Mouse (Mus musculus): ENCODE results near the gene Ccdc194. TPM values are rescaled to one million over a fixed set of nuclear protein-coding genes. Genes with fewer than 3 reads are reported as not detected.
A peak's percentile ranks its signal among the peaks of the same experiment; 100 is the strongest.
"Not testable (repeated sequence)": the region's sequence is repeated elsewhere in the genome, so short reads cannot be mapped to it uniquely, and the experiment has no call there.

Ccdc194 gene
- polyA plus RNA-seq, 1 experiment from 2014 or later, result 0.08 TPM

DNA sequence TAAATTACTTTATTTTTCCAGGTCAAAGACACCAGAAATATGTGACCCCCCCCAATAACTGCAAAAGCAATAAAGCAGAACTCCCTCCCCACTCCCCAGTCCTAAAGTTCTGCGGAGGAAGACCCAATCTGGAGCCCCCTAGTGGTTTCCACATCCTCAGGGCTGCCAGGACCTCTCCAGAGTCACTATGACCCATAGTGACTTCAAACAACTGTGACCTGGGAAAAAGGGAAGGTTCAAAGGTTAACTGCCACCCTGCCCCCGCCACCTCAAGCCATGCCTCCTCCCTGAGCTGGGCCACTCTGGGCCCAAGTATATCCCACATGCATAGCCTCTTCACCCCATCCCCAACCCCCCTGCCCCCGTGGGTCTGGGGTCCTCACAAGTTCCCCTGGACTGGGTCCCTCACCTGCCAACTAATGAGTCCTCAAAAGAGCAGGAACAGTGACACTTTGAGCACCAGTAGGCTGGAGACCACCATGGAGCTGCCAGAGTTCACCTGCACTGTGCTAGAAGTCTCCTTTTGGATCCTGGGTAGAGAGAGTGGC is 8.8 kb upstream of the Ccdc194 start:
- ChIA-PET POLR2A (interaction anchor here (1.4 kb wide), 1 partner anchor 70 kb away, joined by 5 read pairs; the partner anchor contains the start of genes Abhd8 and Mrpl34), CTCF (interaction anchor here (1.3 to 3.8 kb wide), 3 partner anchors 13 to 38 kb away, joined by 3 to 16 read pairs (median 6); no protein-coding TSS in a partner anchor)
- H3K27me3 ChIP-seq, result no peaks in the 10 kb centered on the region
- in situ Hi-C loops (cut with MboI; ENCODE audit: low pct_unique_long_range_greater_than_20kb), result no loop called here
- no peak for TF ChIP-seq CTCF (IDR thresholded peaks at IDR 0.05)
- ATAC-seq (no peak), DNase-seq (ENCODE audit: low read depth, low spot score) (no peak)

DNA sequence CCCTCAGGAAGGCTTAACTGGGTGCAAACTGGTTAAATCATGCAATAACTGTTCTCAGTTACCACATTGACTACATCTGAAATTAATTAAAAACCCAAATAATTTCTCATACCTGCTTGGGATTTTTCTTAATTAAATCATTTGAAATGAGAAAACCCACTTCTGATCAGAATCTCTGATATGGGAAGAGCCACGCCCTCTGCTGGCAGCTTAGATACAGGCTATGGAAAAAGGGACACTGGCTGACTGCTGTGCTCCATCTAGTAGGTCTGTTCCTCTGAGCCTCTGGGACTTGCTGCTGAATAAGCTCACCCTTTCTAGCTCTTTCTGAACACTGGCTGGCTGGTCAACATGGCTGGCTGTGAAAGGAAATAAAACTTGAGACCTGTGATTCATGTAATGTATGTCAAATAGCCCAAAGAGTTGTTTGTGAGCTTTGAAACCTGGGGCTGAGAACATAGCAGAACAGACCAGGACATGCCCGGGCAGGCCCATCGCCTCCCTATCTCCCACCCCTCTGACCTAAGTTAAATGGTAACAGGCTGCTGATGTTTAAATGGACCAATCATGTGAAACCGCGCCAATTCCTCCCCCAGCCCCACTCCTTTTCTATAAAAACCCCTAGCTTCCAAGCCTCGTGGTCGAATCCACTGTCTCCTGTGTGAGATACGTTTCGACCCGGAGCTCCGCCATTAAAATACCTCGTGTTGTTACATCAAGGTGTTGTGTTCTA is 5.4 kb upstream of the Ccdc194 start:
- DNase-seq (ENCODE audit: low read depth, low spot score); in situ Hi-C loops (cut with MboI; ENCODE audit: low pct_unique_long_range_greater_than_20kb); POLR2A ChIA-PET; ATAC-seq; H3K27me3 ChIP-seq: not testable (repeated sequence)
- CTCF ChIA-PET, result interaction anchor here (1.0 to 2.4 kb wide), 12 partner anchors 8 to 144 kb away, joined by 3 to 13 read pairs (median 4); partner anchors contain the start of genes Mrpl34 and Mvb12a
- TF ChIP-seq CTCF (IDR thresholded peaks at IDR 0.05), result peak; percentile 85

DNA sequence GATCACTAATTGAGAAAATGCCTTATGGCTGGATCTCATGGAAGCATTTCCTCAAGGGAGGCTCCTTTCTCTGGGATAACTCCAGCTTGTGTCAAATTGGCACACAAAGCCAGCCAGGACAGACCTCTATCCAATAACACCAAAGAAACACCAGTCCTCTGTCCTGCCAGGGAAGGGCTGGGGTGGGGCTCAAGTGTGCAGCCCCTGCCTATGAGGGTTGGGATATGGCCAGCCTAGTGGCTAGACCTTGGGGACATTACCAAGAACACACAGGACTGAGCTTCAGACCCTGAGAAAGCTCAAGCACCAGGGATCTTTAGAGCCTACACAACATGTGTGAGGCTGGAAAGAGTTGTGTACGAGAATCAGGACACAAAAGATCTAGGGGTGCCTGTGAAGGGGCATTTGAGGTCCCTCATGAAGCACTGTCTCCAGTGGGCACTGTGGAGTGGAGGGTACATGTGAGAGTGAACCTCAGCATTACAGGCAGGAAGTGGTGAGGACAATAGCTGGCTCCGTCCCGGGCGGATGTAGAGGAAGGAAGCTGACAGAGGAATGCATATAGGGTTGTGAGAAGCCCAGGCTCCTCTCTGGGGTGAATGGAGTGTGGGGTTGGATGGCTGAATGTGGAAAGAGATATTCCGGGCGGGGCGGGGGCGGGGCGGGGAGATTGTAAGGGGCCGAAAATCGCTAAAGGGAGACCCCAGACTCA is 3.0 kb upstream of the Ccdc194 start:
- in situ Hi-C loops (cut with MboI; ENCODE audit: low pct_unique_long_range_greater_than_20kb), result no loop called here
- ChIA-PET CTCF (interaction anchor here (1.3 kb wide), 1 partner anchor 132 kb away, joined by 3 read pairs; no protein-coding TSS in a partner anchor), POLR2A (no interaction called here)
- no peak for TF ChIP-seq CTCF (IDR thresholded peaks at IDR 0.05)
- no peaks in the 10 kb centered on the region for H3K27me3 ChIP-seq
- DNase-seq (ENCODE audit: low read depth, low spot score) (no peak), ATAC-seq (no peak)

- ChIA-PET POLR2A (no interaction called here), CTCF (interaction anchor here (0.7 to 1.3 kb wide), 2 partner anchors 50 to 133 kb away, joined by 3 read pairs; no protein-coding TSS in a partner anchor)
- no peak for ATAC-seq
- H3K27me3 ChIP-seq, result no peaks in the 10 kb centered on the region
- no peak for TF ChIP-seq CTCF (IDR thresholded peaks at IDR 0.05)
- in situ Hi-C loops (cut with MboI; ENCODE audit: low pct_unique_long_range_greater_than_20kb), result no loop called here
- DNase-seq (ENCODE audit: low read depth, low spot score), result no peak
Measured at GRCm38 (mm10) chr8:71527162-71527870, 1.8 kb upstream of the Ccdc194 start.

- ATAC-seq, result no peak
Measured at GRCm38 (mm10) chr8:71526272-71526671, 761 bp upstream of the Ccdc194 start.

GRCm38 (mm10) chr8:71521634-71522033 is 3.9 kb downstream of the Ccdc194 start:
- ChIA-PET CTCF (interaction anchor here (1.1 to 3.8 kb wide), 7 partner anchors 9 to 130 kb away, joined by 3 to 29 read pairs (median 11); partner anchors contain the start of gene Mrpl34), POLR2A (no interaction called here)
- in situ Hi-C loops (cut with MboI; ENCODE audit: low pct_unique_long_range_greater_than_20kb), result loop anchor here (5.0 kb wide), 2 partner anchors 34 to 79 kb away; partner anchors contain the start of genes Ano8 and Gtpbp3
- TF ChIP-seq CTCF (IDR thresholded peaks at IDR 0.05), result peak; percentile 99
- H3K27me3 ChIP-seq, result no peaks in the 10 kb centered on the region
- peak; percentile 96 for ATAC-seq
- peak; percentile 66 for DNase-seq (ENCODE audit: low read depth, low spot score)

More at GRCm38 (mm10) chr8:71526272-71526671, 761 bp upstream of the Ccdc194 start:
- ChIA-PET CTCF (no interaction called here), POLR2A (interaction anchor here (0.6 to 0.7 kb wide), 2 partner anchors 62 to 180 kb away, joined by 3 read pairs; no protein-coding TSS in a partner anchor)
- no peak for TF ChIP-seq CTCF (IDR thresholded peaks at IDR 0.05)
- DNase-seq (ENCODE audit: low read depth, low spot score), result no peak
- in situ Hi-C loops (cut with MboI; ENCODE audit: low pct_unique_long_range_greater_than_20kb), result no loop called here
- H3K27me3 ChIP-seq, result no peaks in the 10 kb centered on the region

DNA sequence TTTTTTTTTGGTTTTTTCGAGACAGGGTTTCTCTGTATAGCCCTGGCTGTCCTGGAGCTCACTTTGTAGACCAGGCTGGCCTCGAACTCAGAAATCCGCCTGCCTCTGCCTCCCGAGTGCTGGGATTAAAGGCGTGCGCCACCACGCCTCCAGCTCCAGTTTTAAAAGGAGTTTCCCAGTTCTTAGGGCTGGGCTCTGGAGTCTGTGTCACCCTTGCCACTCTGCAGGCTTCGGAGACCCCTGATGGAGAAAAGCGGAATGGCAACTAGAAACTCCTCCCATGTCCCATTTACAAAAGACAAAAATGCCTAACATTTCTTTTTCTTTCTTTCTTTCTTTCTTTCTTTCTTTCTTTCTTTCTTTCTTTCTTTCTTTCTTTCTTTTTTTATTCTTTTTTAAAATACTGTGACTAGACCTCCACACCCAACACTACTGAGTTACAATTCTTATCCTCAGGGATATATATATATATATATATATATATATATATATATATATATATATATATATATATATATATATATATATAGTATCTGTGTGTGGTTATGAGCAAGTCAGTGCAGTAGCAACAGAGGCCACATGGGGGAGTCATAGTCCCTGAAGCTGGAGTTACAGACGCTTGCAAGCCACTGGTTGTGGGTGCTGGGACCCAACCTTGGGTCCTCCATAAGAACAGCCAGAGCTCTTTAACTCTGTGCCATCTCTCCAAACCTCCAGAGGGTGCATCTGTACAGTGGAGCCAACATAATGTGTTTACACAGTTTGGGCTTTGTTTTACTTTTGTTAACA is 6.3 kb downstream of the Ccdc194 start:
- peak; percentile 44 for TF ChIP-seq CTCF (IDR thresholded peaks at IDR 0.05)
- in situ Hi-C loops (cut with MboI; ENCODE audit: low pct_unique_long_range_greater_than_20kb); ATAC-seq; DNase-seq (ENCODE audit: low read depth, low spot score); H3K27me3 ChIP-seq: not testable (repeated sequence)
- POLR2A ChIA-PET, result interaction anchor here (0.7 to 0.8 kb wide), 2 partner anchors 23 to 30 kb away, joined by 4 read pairs; no protein-coding TSS in a partner anchor
- CTCF ChIA-PET, result interaction anchor here (0.6 to 3.8 kb wide), 17 partner anchors 11 to 76 kb away, joined by 3 to 29 read pairs (median 5); partner anchors contain the start of genes Ano8, Dda1, Mrpl34 and Slc27a1

DNA sequence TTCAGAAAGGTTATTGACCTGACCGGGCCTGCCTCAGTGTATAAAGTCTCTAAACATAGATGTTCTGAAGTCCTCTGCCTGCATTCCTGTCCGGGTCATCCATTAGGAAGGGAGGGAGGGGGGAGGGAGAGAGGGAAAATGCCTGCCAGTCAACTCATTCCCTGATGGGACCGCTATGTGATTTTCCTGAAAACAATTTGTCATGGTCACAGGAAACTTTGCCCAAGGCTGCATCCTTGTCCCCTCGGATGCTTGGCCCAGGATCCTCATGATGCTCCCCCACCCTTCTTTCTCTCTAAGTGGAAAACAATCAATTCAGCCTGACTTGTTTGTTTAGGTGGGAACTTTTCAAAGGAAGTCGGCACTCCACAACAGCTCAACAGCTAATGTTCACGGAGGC is 8.7 kb downstream of the Ccdc194 start:
- ATAC-seq (no peak), DNase-seq (ENCODE audit: low read depth, low spot score) (no peak)
- ChIA-PET POLR2A (interaction anchor here (0.7 kb wide), 1 partner anchor 20 kb away, joined by 3 read pairs; no protein-coding TSS in a partner anchor), CTCF (interaction anchor here (0.6 kb wide), 1 partner anchor 23 kb away, joined by 3 read pairs; no protein-coding TSS in a partner anchor)
- in situ Hi-C loops (cut with MboI; ENCODE audit: low pct_unique_long_range_greater_than_20kb), result no loop called here
- H3K27me3 ChIP-seq, result no peaks in the 10 kb centered on the region
- TF ChIP-seq CTCF (IDR thresholded peaks at IDR 0.05), result no peak

DNA sequence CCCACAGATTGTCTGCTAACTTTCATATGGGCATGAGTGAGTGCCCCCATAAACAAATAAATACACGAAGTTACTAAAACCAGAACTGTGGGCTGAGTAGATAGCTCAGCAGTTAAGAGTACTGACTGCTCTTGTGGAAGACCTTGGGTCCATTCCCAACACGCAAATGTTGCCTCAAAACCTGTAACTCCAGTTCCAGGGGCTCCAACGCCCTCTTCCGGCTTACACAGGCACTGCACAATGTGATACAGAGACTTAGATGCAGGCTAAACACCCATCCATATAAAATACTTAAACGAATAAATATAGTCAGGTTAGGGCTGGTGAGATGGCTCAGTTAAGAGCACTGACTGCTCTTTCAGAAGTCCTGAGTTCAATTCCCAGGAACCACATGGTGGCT is 10.5 kb downstream of the Ccdc194 start:
- H3K27me3 ChIP-seq, result peaks cover 12% of the 10 kb centered on the region
- TF ChIP-seq CTCF (IDR thresholded peaks at IDR 0.05), result no peak
- ATAC-seq (no peak), DNase-seq (ENCODE audit: low read depth, low spot score) (no peak)
- in situ Hi-C loops (cut with MboI; ENCODE audit: low pct_unique_long_range_greater_than_20kb), result no loop called here
- CTCF ChIA-PET, result no interaction called here
- POLR2A ChIA-PET, result no interaction called here

Measured in Patski (cell line).